Mouse (Mus musculus): ENCODE measurements around the gene Podxl2.

Gene Podxl2

DNA sequence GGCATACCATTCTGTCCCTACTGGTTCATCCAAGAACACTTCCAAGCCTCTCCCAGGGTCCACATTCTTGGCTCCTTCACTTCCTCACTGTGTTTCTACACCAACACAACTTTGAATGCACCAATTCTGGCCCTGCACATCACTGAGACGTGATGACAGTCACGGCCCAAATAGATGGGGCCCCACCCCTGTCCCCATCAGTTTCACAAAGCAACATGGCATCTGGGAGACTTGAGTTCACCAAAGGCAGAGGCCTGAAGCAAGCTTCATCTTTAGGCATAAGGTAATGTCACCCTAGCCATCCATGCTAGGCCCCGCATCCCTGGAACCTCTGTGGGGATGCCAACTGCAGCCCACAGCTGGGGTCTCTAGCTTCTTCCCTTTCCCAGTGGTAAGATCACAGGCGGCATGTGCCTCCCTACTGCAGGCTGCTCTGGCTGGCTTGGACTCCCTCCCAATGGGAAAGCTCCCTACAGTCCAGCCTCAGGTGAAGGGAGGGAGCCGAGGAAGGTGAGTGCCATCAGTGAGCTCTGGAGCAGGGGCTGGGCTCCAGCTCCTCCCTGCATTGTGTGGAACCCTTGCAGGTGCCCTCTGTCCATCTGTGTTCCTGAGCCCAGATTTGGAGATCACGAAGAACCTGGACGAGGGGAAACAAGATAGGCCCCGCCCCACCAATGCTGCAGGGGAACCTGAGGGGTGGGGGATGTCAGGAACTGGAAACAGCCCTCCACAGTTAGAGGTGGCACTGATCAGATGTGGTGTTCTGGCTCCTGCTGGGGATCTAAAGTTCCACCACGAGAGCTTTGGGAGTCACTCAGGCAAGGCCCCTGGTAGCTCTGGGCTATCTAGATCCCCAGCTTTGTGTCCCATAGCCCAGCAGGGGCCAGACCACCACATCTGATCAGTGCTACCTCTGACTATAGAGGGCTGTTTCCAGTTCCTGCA lies 30.8 kb downstream of the Podxl2 start:
- DNase-seq: no peak

DNA sequence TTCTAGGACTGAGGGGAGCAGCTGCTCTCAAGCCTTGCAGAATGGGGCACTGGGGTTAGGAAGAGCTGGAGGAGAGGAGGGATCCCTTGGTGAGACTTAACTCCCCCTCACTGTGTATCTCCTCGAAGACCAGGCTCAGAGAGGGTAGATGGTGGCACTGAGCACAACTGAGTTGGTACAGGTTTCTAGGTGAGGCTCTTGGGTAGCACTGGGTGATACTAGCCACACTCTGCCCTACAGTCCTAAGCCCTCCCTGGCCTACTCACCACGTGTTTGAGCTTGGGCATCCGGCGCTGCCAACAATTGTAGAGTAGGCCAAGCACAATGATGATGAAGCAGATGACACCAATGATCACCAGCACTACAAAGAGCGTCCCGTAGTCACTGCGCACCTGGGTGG lies 31.6 kb downstream of the Podxl2 start:
- no peak for DNase-seq

DNA sequence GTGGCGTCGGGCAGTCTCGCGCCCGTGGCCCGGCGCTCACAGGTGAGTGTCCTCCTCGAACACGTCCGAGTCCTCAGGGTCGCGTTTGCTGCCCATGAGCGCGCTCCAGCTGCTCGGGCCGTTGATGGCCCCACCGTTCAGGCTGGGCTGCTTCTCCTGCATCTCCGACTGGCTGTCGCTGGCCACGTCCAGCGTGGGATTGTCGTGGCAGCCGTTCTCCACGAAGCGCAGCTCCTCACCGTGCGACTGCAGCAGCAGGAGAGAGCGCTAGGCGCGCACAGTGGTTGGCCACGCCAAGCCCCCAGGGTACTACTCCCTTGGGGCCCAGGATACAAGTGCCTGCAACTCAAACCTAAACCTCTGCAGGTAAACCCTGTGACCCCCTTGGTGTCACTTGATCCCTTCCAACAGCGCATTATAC lies 32.1 kb downstream of the Podxl2 start:
- peak; percentile 46 for DNase-seq

DNA sequence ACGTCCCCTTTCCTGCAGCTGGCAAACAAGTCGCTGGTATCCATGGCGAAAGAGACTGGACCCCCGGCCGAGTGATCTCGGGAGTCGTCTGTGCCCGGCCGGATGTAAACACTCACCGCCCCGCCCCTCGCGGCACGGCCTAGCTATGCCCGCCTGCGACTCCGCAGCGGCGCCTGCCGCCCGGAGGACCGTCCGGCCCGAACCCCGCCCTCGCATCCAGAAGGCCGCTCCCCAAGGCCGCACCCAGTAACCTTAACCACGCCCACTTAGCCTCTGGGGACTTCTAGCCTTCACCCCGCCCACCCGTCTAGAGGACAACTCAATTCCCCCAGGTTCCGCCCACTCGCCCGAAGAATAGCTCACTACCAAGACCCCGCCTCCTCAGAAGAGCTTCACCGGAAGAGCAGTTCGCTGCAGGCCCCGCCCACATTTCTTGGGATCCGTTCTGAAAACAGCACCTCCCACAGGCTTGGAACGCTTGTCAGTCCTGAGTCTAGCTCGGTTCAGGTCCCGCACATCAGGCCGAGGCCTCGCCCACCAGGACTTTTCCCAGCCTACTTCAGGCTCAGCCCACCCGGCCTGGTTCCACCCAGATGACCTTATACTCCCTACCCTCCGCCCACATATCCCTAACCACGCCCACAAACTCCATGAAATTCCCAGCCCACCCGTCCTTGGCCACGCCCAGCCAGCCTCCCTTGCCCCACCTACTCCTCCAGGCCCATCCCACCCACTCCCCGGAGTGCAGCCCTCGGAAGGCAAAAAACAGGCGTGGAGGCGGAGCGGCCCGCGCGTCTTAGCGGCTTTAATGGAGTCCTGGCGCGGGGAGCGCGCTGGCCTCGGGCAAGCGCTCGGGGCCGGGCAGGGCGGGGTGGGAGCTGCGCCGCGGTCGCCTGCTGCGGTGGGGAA lies 32.8 kb downstream of the Podxl2 start, which contains the start of gene Abtb1:
Gene Abtb1 (minus strand): TSS at position 204 of the 909 bp plus-strand sequence.
- peak; percentile 99 to 100 for DNase-seq

DNA sequence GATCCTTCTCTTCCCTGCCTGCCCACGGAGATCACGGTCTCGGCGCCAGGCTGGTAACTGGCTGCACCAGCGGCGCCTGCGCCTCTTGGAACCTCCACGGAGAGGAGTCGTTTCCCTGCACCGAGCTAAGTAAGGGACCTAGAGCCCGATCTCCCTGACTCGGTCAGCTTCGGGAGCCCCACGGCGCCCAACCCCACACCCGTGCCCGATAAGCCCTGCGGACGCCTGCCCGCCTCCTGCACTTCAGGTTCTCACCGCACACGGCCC lies 33.4 kb downstream of the Podxl2 start:
- no peak for DNase-seq

DNA sequence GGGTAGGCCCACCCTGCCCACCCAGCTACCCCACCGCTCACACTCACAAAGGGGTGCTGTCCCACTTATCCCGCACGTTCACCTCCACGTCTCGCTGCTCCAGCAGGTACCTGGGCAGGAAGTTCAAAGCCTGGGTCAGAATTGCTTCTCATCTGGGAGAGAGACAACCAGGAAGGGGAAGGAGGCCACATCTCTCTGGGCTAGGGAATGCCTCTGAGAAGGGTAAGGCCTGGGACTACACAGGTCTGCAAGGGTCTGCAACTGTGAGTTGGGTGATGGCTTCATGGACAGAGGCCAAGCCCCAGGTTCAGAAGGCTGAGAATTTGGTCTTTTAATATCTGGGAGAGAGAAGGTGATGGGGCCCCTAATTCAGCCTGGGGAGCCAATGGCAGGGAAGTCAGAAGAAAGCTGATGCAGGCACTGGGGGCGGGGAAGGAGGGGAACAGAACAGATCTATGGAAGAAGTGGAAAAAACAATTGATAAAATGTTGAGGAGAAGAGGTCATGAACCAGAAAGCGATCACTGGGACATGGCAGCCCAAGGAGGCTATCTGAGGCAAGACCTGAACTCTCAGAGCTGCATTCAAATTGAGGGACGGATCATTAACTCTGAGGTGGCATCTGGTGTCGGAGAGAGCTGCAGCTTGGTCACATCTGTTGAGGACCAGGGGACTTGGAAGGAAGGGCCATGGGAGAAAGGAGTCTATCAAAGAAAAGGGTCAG lies 33.9 kb downstream of the Podxl2 start:
- no peak for DNase-seq

DNA sequence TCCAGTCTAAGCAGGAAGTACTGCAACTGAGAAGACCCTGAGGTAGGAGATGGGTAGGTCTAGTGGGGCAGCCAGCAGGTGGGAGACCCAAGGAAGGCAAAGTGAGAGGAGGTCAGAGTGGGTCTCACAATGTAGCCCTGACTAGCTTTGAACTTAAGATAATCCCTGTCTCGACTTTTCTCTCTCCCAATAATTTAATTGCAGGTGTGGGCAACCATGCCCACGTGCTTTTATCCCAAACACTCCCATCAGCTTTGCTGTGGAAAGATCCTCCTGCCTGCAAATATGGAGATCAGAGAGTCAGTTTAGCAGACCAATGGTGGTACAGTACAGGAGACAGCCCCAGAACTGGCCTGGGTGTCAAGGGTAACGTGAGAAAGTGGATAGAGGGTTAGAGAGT lies 34.6 kb downstream of the Podxl2 start:
- DNase-seq: no peak

DNA sequence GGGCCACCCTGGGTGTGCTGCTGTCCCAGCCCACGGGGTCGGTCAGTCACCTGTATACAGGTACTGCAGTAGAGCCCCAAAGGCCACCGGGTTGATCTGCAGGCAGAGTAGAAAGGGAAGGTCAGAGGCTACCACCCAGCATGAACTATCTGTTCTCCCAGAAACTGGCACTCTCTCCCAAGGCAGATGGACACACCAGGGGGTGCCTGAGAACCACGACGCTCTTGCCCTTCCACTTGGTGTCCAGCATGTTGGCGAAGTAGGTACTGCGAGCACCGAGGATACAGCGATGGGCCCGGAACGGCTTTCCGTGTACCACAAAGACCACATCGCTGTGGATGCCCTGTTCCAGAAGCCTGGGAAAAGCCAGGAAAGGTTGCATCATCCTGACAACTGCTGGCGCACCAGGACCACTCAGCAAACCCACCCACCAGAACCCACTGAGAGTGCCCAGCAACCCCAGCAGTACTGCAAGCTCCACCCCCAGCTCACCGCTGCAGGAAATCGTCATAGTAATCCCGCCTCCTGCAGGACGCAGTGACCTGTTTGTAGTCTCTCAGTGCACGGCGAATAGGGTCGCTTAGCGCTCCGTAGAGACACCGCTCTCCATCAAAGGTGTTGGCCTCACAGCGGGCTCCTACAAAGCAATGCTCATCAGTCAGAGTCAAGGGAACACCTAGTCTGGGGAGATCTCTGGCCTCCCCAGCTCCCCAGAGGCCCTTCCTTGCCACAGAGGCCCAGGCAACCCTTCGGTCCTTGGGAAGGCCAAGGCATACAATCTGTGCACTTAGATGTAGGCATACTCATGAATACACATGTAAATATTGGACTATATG lies 35.5 kb downstream of the Podxl2 start:
- DNase-seq: no peak

DNA sequence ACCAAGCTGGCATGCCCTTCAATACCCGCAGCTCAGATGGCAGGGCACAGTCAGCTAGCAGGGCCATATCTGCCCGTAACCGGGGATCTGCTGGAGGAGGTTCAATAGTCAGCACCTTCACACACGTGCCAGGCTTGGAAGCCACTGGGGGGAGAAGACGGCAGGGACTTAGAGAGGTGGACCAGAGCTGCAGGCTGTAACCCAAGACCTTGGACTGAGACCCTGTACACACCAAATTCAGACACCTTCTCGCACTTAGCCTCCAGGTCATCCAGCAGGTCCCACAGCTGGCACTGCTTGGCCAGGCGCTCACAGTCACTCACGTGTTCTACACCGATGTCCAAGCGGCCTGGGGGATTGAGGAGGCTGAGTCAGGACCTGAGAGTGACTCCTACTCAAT lies 36.2 kb downstream of the Podxl2 start:
- no peak for DNase-seq

DNA sequence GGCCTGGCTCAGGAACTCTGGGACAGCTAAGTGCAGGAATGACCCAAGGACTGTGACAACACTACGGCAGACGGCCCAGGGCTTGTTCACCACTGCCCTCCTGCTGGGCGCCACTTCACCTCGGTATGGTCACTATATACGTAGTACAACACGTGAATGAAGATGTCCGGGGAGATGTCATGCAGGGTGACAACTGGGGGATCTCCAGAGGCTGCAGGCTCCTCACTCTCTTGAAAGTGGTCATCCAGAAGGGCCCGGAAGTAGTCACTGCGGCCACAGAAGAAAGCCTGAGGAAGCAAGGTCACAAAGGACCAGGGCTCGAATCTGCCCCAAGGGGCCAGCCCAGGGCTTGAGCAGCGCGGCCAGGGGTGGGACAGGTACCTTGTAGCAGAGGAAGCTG lies 36.8 kb downstream of the Podxl2 start:
- no peak for DNase-seq

DNA sequence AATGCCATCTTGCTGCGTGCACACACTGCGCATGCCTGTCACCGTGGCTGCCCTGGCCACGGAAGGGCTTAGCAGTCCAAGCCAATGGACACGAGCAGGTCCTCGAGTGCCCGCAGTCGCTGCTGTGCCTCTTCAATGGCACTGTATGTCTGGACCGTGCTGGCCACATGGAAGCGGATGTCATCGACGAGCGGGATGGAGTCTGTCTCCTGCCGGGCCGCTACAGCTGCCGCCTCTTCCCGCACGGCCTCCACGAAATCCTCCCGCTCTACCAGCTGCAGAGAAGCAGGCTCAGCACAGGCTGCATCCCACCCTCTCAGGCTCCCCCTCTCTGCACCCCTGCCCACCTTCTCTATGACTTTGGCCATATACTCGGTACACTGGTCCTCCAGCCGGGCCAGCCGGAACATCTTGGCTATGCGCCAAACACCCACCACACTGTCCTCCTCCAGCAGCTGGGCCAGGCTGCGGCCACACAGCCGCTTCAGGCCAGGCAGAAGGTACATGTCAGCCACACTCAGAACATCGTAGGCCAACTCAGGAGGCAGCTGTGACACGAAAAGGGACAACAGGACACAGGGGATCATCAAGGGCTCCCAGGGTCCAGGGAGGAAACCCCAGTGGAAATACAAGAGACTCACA lies 38.5 kb downstream of the Podxl2 start:
- no peak for DNase-seq

DNA sequence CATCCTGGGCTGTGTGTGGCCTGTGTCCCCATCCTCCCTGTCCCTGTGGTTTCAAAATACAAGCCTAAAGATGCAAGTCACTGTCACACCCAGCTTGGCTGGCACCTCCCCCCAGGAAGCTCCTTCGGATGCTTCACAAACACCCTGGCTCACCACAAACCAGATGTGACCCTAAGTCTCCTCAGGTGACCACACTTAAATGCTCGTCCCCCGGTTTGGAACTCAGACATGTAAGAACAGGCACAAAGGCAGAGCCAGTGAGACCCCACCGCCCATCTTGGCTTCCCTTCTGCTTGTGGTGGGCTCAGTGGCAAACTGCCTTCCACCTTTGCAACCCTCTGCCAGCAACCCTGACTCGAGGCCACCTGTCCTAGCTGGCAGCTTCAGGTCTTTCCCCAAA lies 39.8 kb downstream of the Podxl2 start:
- no peak for DNase-seq

DNA sequence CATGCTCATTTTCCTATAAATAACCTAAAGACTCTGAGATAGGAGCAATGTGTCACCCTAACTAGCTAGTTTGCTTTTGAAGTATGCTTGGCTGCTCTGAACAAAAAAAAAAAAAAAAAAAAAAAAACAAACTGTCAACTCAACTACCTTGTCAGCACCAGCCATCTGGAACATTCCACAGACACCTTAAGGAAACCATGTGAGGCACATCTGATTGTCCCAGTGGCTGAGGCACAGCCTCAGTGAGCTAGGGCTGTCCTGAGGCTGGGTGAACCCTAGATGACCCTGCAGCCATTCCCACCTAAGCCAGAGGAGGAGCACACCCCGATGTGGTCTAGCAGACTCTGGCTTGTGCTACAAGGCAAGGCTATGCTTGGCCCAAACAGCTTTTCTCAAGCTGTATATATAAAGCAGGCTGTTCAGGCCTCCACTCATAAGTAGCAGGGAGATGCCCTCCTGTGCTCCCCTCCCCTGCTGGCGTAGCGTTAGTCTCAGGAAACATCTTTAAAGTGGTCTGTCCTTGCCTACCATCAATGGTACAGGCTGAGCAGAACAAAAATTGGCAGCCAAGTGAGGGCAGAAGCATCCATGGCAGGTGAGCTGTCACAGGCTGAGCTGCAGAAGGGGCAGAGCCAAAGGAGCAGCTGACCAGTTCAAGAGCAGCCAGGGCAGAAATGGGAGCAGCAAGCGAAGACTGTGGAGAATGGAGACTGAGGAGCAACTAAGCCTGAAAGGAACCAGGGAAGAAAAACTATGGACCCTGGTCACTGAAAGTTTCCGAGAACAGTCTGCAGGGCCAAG lies 41.3 kb downstream of the Podxl2 start:
- no peak for DNase-seq

DNA sequence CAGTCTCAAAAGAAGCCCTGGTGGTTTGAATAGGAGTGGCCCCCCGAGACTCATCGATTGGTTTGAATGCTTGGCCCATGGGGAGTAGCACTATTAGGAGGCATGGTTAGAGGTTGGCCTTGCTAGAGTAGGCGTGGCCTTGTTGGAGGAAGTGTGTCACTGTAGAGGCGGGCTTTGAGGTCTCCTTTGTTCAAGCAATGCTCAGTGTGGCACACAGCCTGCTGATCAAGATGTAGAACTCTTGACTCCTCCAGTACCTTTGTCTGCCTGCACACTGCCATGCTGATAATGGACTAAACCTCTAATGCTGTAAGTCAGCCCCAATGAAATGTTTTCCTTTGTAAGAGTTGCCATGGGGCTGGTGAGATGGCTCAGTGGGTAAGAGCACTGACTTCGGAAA lies 42.2 kb downstream of the Podxl2 start:
- no peak for DNase-seq

DNA sequence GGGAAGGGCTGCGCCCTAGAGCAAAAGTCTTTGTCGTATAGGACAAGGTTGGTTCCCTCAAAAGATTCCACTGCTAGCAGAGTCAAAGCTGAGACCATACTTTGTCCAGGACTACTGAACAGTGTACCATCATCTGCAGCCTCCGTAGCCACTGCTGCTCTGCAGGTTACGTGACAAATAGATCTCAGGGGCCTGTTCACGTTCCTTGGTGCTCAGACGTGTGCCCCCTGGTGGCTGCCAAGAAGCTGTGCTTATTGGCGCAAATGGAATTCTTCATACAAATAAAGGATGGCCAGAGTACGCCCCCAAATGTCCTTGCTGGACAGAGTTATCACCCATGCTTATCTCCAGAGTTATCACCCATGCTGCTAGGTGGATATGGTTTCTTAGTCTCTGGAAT lies 43.4 kb downstream of the Podxl2 start:
- peak; percentile 71 to 72 for DNase-seq

DNA sequence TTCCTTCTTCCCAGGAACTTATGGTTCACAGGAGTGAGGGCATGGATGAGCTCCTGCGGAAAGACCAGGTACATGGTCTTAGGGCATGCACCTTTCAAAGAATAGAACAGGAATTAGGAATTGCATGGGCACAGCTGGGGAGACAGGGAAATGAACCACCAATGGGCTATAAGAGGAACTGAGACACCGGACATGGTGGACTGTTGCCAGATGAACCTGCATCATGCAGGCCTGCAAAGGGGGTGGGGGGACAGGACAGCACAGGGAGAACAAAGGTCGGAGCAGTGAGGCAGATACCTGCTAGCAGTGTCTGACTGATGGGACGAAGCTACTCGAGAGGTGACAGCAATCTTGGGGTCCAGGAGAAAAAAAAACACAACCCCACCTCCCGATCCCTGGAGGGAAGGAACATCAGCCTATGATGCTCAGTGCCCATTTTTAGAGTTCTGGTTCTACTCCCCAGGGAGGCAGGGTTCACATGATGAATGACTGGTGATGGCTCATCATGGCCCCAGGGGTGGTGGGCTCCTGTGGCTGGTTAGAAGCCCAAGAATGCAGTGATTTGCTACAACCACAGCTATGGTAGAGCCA lies 44.6 kb downstream of the Podxl2 start:
- DNase-seq: no peak

DNA sequence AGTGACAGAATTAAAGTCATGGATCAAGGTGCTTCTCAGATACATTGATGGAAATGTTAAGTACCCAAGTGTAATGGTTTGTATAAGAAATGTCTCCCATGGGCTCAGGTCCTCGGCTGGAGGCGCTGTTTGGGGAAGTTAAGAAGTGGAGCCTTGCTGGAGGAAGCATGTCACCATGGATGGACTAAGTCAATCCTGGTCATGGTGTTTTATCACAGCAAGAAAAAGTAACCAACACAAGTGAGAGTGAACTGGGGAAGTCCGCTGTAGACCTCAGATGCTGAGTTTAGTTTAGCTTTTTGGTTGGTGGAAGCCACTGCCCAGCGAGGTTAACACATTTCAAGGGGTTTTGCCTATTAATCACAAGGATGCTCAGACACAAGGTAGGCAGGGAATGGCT lies 45.3 kb downstream of the Podxl2 start:
- no peak for DNase-seq

DNA sequence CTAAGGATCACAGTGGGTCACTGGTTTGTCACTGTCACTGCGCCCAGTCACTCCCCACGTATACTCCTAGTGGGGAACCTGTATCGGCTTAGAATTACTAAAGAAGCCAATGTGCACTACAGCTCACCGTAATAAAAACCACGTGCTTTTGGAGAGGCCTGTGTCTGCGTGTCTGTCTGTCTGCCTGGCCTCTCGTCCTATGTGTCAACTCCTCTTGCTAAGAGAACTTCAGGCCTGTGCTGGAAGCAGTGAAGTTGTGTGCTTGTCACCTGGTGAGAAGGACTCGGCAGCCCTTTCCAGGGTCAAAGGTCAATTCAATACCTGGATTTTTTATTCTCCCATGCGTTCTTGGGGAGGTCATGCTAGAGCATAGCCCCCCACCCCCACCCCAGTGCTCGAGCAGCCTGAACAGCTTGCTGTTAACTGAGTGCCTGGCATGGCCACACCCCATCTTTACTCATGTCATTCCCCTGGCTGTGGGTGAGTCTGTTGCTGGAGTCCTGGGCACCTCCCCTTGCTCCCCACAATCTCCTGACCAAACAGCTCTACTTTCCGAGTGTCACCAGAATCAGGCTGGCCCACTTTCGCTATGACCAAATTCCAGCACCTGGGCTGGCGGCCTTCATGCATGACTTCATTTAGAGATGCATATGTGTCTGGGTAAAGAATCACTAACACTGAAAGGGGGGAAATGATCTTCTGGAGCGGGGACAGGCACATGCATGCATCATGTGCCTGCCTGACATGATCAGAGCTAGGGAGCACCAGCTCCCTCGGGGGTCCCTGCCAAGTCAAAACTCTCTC lies 46.4 kb downstream of the Podxl2 start:
- DNase-seq: no peak

DNA sequence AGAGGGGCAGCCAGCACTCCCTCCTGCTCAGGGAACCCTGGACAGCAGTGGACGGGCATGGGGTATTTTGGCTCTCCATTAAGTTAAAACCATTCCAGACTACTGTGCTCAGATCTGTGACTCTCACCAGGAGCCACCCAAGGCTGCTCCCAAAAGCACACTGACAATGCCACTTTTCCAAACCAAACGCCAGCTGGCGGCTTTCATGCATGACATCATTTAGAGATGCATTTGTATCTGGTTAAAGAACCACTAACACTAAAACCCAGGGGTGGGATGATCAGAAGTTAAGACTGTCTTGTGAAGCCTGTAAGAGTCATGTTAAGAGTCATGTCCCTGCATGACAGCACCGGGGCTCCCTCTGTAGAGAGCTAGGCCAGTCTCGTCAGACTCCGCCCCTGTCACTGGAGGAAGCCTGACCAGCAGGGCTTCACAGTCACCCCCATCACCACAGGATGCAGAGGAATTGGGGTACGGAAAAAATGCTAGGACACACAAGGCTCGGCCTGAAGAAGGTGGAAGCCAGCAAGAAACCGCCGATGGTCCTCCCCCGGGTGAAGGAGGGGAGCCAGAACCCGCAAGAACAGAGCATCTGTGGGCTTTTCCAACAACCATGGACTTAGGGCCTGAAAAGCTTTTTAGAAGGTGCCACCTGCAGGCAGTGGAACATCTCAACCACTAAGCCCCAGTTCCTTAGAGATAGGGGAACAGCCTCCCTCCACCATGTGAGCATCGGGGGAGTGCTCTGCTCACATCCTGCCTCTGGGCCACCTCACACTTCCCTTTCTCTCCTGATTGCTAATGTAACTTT lies 47.2 kb downstream of the Podxl2 start:
- DNase-seq: no peak

All from B cell, adult 2 months (primary cell).